Mouse (Mus musculus) midbrain, embryonic 11.5 days (tissue): ENCODE measurements around the gene Syde1. TPM values are rescaled to one million over a fixed set of nuclear protein-coding genes. Genes with fewer than 3 reads are reported as not detected.
A peak's percentile ranks its signal among the peaks of the same experiment; 100 is the strongest.
"Not testable (repeated sequence)": the region's sequence is repeated elsewhere in the genome, so short reads cannot be mapped to it uniquely, and the experiment has no call there.

ENCODE experiments used
- ATAC-seq: fragments of 200-750 bp; cut with Nextera tagmentation; 2 replicates; pipeline ENCODE4 v1.8.0; 2017; ENCODE audit warnings: moderate TSS enrichment, moderate library complexity; ENCODE audit not compliant: low FRiP score
- DNase-seq: peaks from one replicate; pipeline ENCODE4 v3.0.0; 2015; ENCODE audit warnings: low spot score; ENCODE audit errors: missing footprints
- H3K27ac ChIP-seq: fragments of 300-500 bp; sonication (generic); 2 replicates; pipeline ENCODE4 v1.5.1; 2014; ENCODE audit warnings: low read depth, low read length
- H3K27me3 ChIP-seq: fragments of 300-500 bp; sonication (generic); 2 replicates; pipeline ENCODE4 v1.6.1; 2014; ENCODE audit warnings: mild to moderate bottlenecking, low read length, moderate library complexity, mixed read lengths; ENCODE audit not compliant: control insufficient read depth, insufficient read depth
- H3K36me3 ChIP-seq: fragments of 300-500 bp; sonication (generic); 2 replicates; pipeline ENCODE4 v1.6.1; 2014; ENCODE audit warnings: mild to moderate bottlenecking, low read length, moderate library complexity, mixed read lengths; ENCODE audit not compliant: control insufficient read depth, insufficient read depth
- H3K4me1 ChIP-seq: fragments of 300-500 bp; sonication (generic); 2 replicates; pipeline ENCODE4 v1.6.1; 2014; ENCODE audit warnings: low read length; ENCODE audit not compliant: control insufficient read depth, insufficient read depth
- H3K4me2 ChIP-seq: fragments of 300-500 bp; sonication (generic); 2 replicates; pipeline ENCODE4 v1.6.1; 2014; ENCODE audit warnings: mild to moderate bottlenecking, moderate library complexity
- H3K4me3 ChIP-seq: fragments of 300-500 bp; sonication (generic); 2 replicates; pipeline ENCODE4 v1.5.1; 2014; ENCODE audit warnings: low read depth, low read length
- H3K9ac ChIP-seq: fragments of 300-500 bp; sonication (generic); 2 replicates; pipeline ENCODE4 v1.6.1; 2014; ENCODE audit warnings: low read length
- H3K9me3 ChIP-seq: fragments of 300-500 bp; sonication (generic); 2 replicates; pipeline ENCODE4 v1.6.1; 2016; ENCODE audit warnings: low read length; ENCODE audit not compliant: control insufficient read depth
- WGBS: fragments of 180-500 bp; shearing (Covaris S2); extraction: QIAGEN DNeasy Blood & Tissue Kit; methylation state at CpG from one replicate; pipeline ENCODE4 v1.1.7; 2014; 5-methylcytosine and 5-hydroxymethylcytosine counted together
- polyA plus RNA-seq: library from polyadenylated mRNA; unstranded; fragments of >200 nt; fragmentation: Nextera tagmentation; extraction: Ambion mirVana; gene quantifications from 2 replicates; pipeline ENCODE4 v1.2.1, GENCODE M21; 2014

Syde1 gene
- 9.3 and 9.4 TPM in 2 replicates for polyA plus RNA-seq

- 5% methylated on average over 40 of the region's 54 CpGs for WGBS
- H3K9me3 ChIP-seq: no peaks in the 10 kb centered on the region
- peak within 1 kb of the TSS; percentile 66 for H3K4me2 ChIP-seq
- H3K27me3 ChIP-seq: no peaks in the 10 kb centered on the region
- peak; percentile 94 for DNase-seq
- peak within 1 kb of the TSS; percentile 49 for H3K4me3 ChIP-seq
- peak within 1 kb of the TSS; percentile 80 for H3K9ac ChIP-seq
- no peak within 1 kb of the TSS for H3K27ac ChIP-seq
- H3K4me1 ChIP-seq: peaks cover 10% of the 10 kb centered on the region; the same call in 1 of the 2 replicates
- peak; percentile 80 for ATAC-seq
- H3K36me3 ChIP-seq: peaks cover 9% of the 10 kb centered on the region
Observed at GRCm38 (mm10) chr10:78591406-78592328, at the start of gene Syde1. Gene Syde1, minus strand, starts transcription at chr10:78591964.

GRCm38 (mm10) chr10:78632311-78632710 is 40.5 kb upstream of the Syde1 start:
- peak; percentile 66; the same call in 1 of the 2 replicates for ATAC-seq
- H3K9me3 ChIP-seq: no peaks in the 10 kb centered on the region
- H3K27ac ChIP-seq: no peak overlapping the region
- H3K36me3 ChIP-seq: no peaks in the 10 kb centered on the region
- no peaks in the 10 kb centered on the region for H3K4me1 ChIP-seq
- no peaks in the 10 kb centered on the region for H3K27me3 ChIP-seq
- no peak overlapping the region for H3K9ac ChIP-seq
- DNase-seq: no peak
- WGBS: 22% methylated on average over 6 of the region's 6 CpGs
- H3K4me2 ChIP-seq: no peak overlapping the region
- no peak overlapping the region for H3K4me3 ChIP-seq

- Histone ChIP-seq H3K9me3 (no peaks in the 10 kb centered on the region), H3K27ac (no peak overlapping the region), H3K9ac (no peak overlapping the region), H3K4me2 (no peak overlapping the region), H3K4me3 (no peak overlapping the region), H3K27me3 (no peaks in the 10 kb centered on the region), H3K4me1 (no peaks in the 10 kb centered on the region), H3K36me3 (no peaks in the 10 kb centered on the region)
- WGBS: 89% methylated on average over 4 of the region's 4 CpGs
- no peak for DNase-seq
- no peak for ATAC-seq
Observed at GRCm38 (mm10) chr10:78630194-78630593, 38.4 kb upstream of the Syde1 start.

GRCm38 (mm10) chr10:78623143-78623542 is 31.4 kb upstream of the Syde1 start:
- WGBS: 83% methylated on average over 3 of the region's 3 CpGs
- ATAC-seq, H3K9ac ChIP-seq: not testable (repeated sequence)

GRCm38 (mm10) chr10:78617974-78618373 is 26.2 kb upstream of the Syde1 start, which contains the start of gene Olfr1357:
Gene Olfr1357, minus strand, starts transcription at chr10:78618074.
- H3K27ac ChIP-seq: no peak within 1 kb of the TSS
- no peak within 1 kb of the TSS for H3K9ac ChIP-seq
- no peak within 1 kb of the TSS for H3K4me2 ChIP-seq
- H3K27me3 ChIP-seq: no peaks in the 10 kb centered on the region
- no peak for DNase-seq
- H3K4me1 ChIP-seq: no peaks in the 10 kb centered on the region
- WGBS: 81% methylated on average over 1 of the region's 1 CpGs
- no peak for ATAC-seq
- H3K4me3 ChIP-seq: no peak within 1 kb of the TSS
- no peaks in the 10 kb centered on the region for H3K36me3 ChIP-seq
- H3K9me3 ChIP-seq: no peaks in the 10 kb centered on the region

More at GRCm38 (mm10) chr10:78623143-78623542, 31.4 kb upstream of the Syde1 start:
- not testable (repeated sequence) for DNase-seq, H3K36me3 ChIP-seq, H3K4me2 ChIP-seq, H3K9me3 ChIP-seq, H3K4me3 ChIP-seq, H3K27me3 ChIP-seq, H3K4me1 ChIP-seq, H3K27ac ChIP-seq

GRCm38 (mm10) chr10:78607602-78608001 is 15.8 kb upstream of the Syde1 start:
- Histone ChIP-seq H3K9ac (no peak overlapping the region), H3K27me3 (no peaks in the 10 kb centered on the region), H3K36me3 (no peaks in the 10 kb centered on the region), H3K4me3 (no peak overlapping the region), H3K4me2 (no peak overlapping the region), H3K9me3 (no peaks in the 10 kb centered on the region), H3K27ac (no peak overlapping the region), H3K4me1 (no peaks in the 10 kb centered on the region)
- WGBS: 88% methylated on average over 3 of the region's 3 CpGs
- DNase-seq (no peak), ATAC-seq (no peak)

GRCm38 (mm10) chr10:78605080-78605479 is 13.3 kb upstream of the Syde1 start:
- no peaks in the 10 kb centered on the region for H3K27me3 ChIP-seq
- H3K4me3 ChIP-seq: no peak overlapping the region
- no peaks in the 10 kb centered on the region for H3K4me1 ChIP-seq
- H3K9me3 ChIP-seq: no peaks in the 10 kb centered on the region
- 51% methylated on average over 3 of the region's 3 CpGs for WGBS
- no peak overlapping the region for H3K27ac ChIP-seq
- no peak for DNase-seq
- no peaks in the 10 kb centered on the region for H3K36me3 ChIP-seq
- H3K9ac ChIP-seq: no peak overlapping the region
- H3K4me2 ChIP-seq: no peak overlapping the region
- no peak for ATAC-seq

- 88% methylated on average over 5 of the region's 5 CpGs for WGBS
- DNase-seq: no peak
- H3K4me2 ChIP-seq: no peak overlapping the region
Observed at GRCm38 (mm10) chr10:78599865-78600264, 8.1 kb upstream of the Syde1 start.

GRCm38 (mm10) chr10:78594566-78594965 is 2.8 kb upstream of the Syde1 start:
- peaks cover 10% of the 10 kb centered on the region; the same call in 1 of the 2 replicates for H3K4me1 ChIP-seq
- H3K9me3 ChIP-seq: no peaks in the 10 kb centered on the region
- no peak overlapping the region for H3K27ac ChIP-seq
- no peak overlapping the region for H3K9ac ChIP-seq
- H3K27me3 ChIP-seq: no peaks in the 10 kb centered on the region
- peaks cover under 1% of the 10 kb centered on the region; the same call in 1 of the 2 replicates for H3K36me3 ChIP-seq
- DNase-seq: peak; percentile 59
- no peak overlapping the region for H3K4me2 ChIP-seq
- no peak overlapping the region for H3K4me3 ChIP-seq
- ATAC-seq: no peak

More at GRCm38 (mm10) chr10:78599865-78600264, 8.1 kb upstream of the Syde1 start:
- Histone ChIP-seq H3K27ac (no peak overlapping the region), H3K4me1 (no peaks in the 10 kb centered on the region), H3K9me3 (no peaks in the 10 kb centered on the region), H3K36me3 (no peaks in the 10 kb centered on the region), H3K9ac (no peak overlapping the region), H3K27me3 (no peaks in the 10 kb centered on the region), H3K4me3 (no peak overlapping the region)
- no peak for ATAC-seq
